Mouse (Mus musculus) limb, embryonic 12.5 days (tissue): Measurements from ENCODE around the gene Exosc6. TPM values are rescaled to one million over a fixed set of nuclear protein-coding genes. Genes with fewer than 3 reads are reported as not detected.

ENCODE experiments used
- ATAC-seq: fragments of 200-750 bp; cut with Nextera tagmentation; 2 replicates; pipeline ENCODE4 v1.8.0; 2017; ENCODE audit warnings: low read depth, moderate TSS enrichment; ENCODE audit not compliant: insufficient number of reproducible peaks, insufficient read depth, low FRiP score, low TSS enrichment
- H3K27ac ChIP-seq: fragments of 300-500 bp; sonication (generic); 2 replicates; pipeline ENCODE4 v1.5.1; 2016; ENCODE audit warnings: mild to moderate bottlenecking, moderate library complexity
- H3K27me3 ChIP-seq: fragments of 300-500 bp; sonication (generic); 2 replicates; pipeline ENCODE4 v1.6.1; 2016; ENCODE audit warnings: mild to moderate bottlenecking, moderate library complexity
- H3K36me3 ChIP-seq: fragments of 300-500 bp; sonication (generic); 2 replicates; pipeline ENCODE4 v1.6.1; 2016; ENCODE audit warnings: mild to moderate bottlenecking, moderate library complexity
- H3K4me1 ChIP-seq: fragments of 300-500 bp; sonication (generic); replicated peaks from 2 replicates; pipeline ENCODE4 v1.6.1; 2016
- H3K4me2 ChIP-seq: fragments of 300-500 bp; sonication (generic); 2 replicates; pipeline ENCODE4 v1.6.1; 2016; ENCODE audit warnings: mild to moderate bottlenecking, moderate library complexity
- H3K4me3 ChIP-seq: fragments of 300-500 bp; sonication (generic); replicated peaks from 2 replicates; pipeline ENCODE4 v1.5.1; 2016; ENCODE audit warnings: mild to moderate bottlenecking
- H3K9ac ChIP-seq: fragments of 300-500 bp; sonication (generic); replicated peaks from 2 replicates; pipeline ENCODE4 v1.6.1; 2016; ENCODE audit warnings: mild to moderate bottlenecking, moderate library complexity
- H3K9me3 ChIP-seq: fragments of 300-500 bp; sonication (generic); 2 replicates; pipeline ENCODE4 v1.6.1; 2016; ENCODE audit warnings: mild to moderate bottlenecking, moderate library complexity
- WGBS: fragments of 180-500 bp; shearing (Covaris S2); methylation state at CpG from one replicate; pipeline ENCODE4 v1.1.7; 2016; 5-methylcytosine and 5-hydroxymethylcytosine counted together
- polyA plus RNA-seq: library from polyadenylated mRNA; unstranded; fragments of >200 nt; fragmentation: Nextera tagmentation; extraction: Ambion mirVana; gene quantifications from 2 replicates; pipeline ENCODE4 v1.2.1, GENCODE M21; 2016

Exosc6 gene
- polyA plus RNA-seq, 1 experiment from 2014 or later: 24.2 TPM

DNA sequence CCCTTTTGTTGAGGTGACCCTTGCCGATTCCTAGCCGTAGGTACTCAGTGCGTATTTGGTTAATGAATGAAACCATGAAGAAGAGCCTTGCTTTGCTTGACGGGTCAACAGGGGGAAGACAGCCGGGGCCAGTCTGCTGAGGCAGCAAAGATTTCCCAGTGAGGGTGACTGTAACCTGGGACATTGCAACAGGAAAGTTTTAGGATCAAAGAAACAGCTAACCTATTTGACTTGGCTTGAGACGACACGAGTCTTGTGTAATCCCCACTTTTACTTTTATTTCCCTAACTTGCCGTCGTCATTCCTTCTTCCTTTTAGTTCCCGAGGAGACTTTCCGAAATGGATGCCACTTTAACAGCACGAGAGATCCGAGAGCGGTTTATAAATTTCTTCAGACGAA is 19.5 kb upstream of the Exosc6 start:
- no peak overlapping the region for H3K27ac ChIP-seq
- H3K9me3 ChIP-seq: no peaks in the 10 kb centered on the region
- no peak overlapping the region for H3K4me3 ChIP-seq
- no peak overlapping the region for H3K4me2 ChIP-seq
- ATAC-seq: no peak
- H3K4me1 ChIP-seq: peaks cover 18% of the 10 kb centered on the region
- H3K36me3 ChIP-seq: peaks cover 59% of the 10 kb centered on the region
- H3K9ac ChIP-seq: no peak overlapping the region
- H3K27me3 ChIP-seq: no peaks in the 10 kb centered on the region
- WGBS: 94% methylated on average over 15 of the region's 15 CpGs

GRCm38 (mm10) chr8:111042546-111042945 is 13.6 kb upstream of the Exosc6 start:
- ATAC-seq: no peak; the same call in 1 of the 2 replicates
- WGBS: 94% methylated on average over 19 of the region's 19 CpGs
- Histone ChIP-seq H3K4me1 (no peaks in the 10 kb centered on the region), H3K36me3 (peaks cover 99% of the 10 kb centered on the region), H3K9ac (no peak overlapping the region), H3K9me3 (no peaks in the 10 kb centered on the region), H3K4me3 (no peak overlapping the region), H3K27ac (no peak overlapping the region), H3K4me2 (no peak overlapping the region), H3K27me3 (no peaks in the 10 kb centered on the region)

DNA sequence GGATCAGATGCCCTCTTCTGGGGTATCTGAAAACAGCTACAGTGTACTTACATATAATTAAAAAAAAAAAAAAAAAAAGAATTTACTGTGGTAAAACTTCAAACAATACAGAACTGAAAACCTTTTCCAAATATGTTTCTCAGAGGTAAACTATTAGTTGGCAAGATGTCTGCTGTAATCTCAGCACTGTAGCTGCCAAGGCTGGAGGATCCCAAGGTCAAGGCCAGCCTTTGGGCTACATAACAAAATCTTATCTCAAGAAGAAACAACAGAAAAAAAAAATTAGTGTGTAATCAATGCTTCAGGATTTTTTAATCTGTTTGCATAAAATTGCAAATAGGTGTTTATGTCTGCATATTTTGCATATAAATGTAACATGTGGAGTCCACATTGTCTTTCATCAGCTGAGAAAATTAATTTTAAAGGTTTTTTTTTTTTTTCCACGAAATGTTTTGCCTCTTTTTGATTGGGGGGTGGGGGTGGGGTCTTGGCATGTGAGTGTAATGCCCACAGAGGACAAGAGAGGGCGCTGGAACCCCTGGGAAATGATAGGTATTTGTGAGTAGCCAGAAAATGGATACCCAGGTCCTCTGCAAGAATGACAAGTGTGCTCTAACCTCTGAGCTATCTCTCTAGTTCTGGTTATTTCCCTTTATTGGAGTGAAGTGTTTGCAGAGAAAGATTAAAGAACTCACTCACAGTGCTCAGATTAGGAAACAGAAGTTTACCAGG is 12.0 kb upstream of the Exosc6 start:
- no peak overlapping the region for H3K9ac ChIP-seq
- no peaks in the 10 kb centered on the region for H3K4me1 ChIP-seq
- no peak overlapping the region for H3K4me2 ChIP-seq
- peaks cover 99% of the 10 kb centered on the region for H3K36me3 ChIP-seq
- no peak overlapping the region for H3K27ac ChIP-seq
- 38% methylated on average over 2 of the region's 2 CpGs for WGBS
- ATAC-seq: no peak
- H3K27me3 ChIP-seq: no peaks in the 10 kb centered on the region
- no peak overlapping the region for H3K4me3 ChIP-seq
- no peaks in the 10 kb centered on the region for H3K9me3 ChIP-seq

- Histone ChIP-seq H3K9me3 (no peaks in the 10 kb centered on the region), H3K27me3 (no peaks in the 10 kb centered on the region), H3K4me3 (no peak overlapping the region), H3K9ac (no peak overlapping the region), H3K4me2 (no peak overlapping the region), H3K27ac (no peak overlapping the region), H3K36me3 (peaks cover 99% of the 10 kb centered on the region), H3K4me1 (no peaks in the 10 kb centered on the region)
- WGBS: 95% methylated on average over 2 of the region's 2 CpGs
- no peak for ATAC-seq
Measured at GRCm38 (mm10) chr8:111048694-111049093, 7.4 kb upstream of the Exosc6 start.

DNA sequence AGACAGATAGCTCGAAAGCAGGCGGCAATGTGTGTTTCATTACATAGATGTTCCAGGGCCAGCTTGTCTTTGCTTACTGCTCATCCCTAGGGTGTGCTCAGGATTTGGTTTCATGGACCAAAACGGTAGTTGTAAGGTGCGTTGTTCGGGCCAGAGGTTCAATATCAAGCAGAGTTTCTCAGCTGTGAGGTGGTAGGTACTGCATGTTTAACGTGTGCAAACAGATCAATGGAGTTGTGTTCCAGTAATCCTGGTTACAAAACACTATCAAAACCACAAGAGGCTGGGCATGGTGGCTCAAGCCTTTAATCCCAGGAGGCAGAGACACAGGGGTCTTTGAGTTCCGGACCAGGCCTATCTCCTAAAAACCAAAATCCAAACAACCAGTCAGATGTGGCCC is 7.0 kb upstream of the Exosc6 start:
- WGBS: 94% methylated on average over 7 of the region's 7 CpGs
- H3K36me3 ChIP-seq: peaks cover 99% of the 10 kb centered on the region
- H3K4me3 ChIP-seq: no peak overlapping the region

DNA sequence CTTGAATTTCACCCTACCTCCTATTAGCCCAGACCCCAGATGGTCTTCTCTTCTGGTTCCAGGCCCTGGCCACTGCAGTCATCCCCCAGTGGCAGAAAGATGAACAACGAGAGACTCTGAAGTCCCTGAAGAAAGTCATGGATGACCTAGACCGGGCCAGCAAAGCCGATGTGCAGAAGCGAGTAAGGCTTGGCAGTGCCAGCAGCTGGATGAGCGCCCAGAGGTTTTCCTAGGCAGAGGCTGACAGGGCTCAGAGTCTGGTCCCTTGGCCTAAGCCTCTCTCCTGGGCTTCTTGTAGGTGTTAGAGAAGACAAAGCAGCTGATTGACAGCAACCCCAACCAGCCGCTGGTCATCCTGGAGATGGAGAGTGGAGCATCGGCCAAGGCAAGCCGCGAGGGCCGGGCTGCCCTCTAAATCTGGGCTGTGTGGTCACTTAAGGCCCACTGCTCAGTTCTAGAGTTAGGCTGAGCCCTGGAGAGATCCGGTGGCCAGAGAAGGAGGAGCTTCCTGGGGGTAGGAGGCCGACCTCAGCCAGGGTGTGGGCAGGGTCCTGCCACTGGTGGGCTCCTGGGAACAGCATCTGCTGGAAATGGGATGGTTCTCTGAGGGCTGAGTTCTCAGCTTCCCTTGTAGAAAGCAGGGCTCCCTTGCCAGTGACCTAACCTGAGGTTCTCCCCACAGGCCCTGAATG is 2.2 kb upstream of the Exosc6 start:
- Histone ChIP-seq H3K27me3 (no peaks in the 10 kb centered on the region), H3K27ac (no peak overlapping the region), H3K4me1 (peaks cover 14% of the 10 kb centered on the region), H3K9ac (no peak overlapping the region), H3K4me2 (no peak overlapping the region), H3K36me3 (peaks cover 80% of the 10 kb centered on the region), H3K9me3 (no peaks in the 10 kb centered on the region), H3K4me3 (no peak overlapping the region)
- no peak for ATAC-seq
- 95% methylated on average over 12 of the region's 12 CpGs for WGBS

More for the DNA sequence above, 7.0 kb upstream of the Exosc6 start:
- Histone ChIP-seq H3K9ac (no peak overlapping the region), H3K27ac (no peak overlapping the region), H3K9me3 (no peaks in the 10 kb centered on the region), H3K27me3 (no peaks in the 10 kb centered on the region), H3K4me1 (no peaks in the 10 kb centered on the region), H3K4me2 (no peak overlapping the region)
- ATAC-seq: no peak

DNA sequence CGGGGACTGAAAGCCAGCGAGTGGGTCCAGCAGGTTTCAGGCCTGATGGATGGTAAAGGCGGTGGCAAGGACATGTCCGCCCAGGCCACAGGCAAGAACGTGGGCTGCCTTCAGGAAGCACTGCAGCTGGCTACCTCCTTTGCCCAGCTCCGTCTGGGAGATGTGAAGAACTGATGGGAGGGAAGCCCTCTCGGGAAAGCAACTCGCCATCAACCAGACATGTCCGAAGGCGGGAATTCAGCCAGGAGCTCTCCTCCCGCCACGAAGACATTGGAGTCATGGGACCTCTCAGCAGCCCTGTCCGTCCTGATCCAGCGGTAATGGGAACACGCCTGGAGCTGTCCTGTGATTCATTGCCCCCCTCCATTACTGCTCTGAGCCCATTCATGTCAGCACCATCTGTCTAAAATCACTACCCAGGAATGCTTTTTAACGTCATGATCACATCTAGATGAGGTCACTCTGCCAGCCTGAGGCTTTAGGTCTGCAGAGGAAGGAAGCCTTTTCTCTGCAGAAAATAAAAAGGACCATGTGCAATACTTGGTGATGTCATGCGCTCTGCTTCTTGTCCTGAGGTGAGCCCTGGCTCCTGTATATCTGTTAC is 1.0 kb upstream of the Exosc6 start:
- no peaks in the 10 kb centered on the region for H3K27me3 ChIP-seq
- H3K27ac ChIP-seq: no peak overlapping the region
- peaks cover 70% of the 10 kb centered on the region for H3K36me3 ChIP-seq
- 93% methylated on average over 17 of the region's 17 CpGs for WGBS
- no peaks in the 10 kb centered on the region for H3K9me3 ChIP-seq
- no peak overlapping the region for H3K4me2 ChIP-seq
- no peak for ATAC-seq
- peaks cover 14% of the 10 kb centered on the region for H3K4me1 ChIP-seq
- H3K9ac ChIP-seq: no peak overlapping the region
- H3K4me3 ChIP-seq: no peak overlapping the region

GRCm38 (mm10) chr8:111055661-111056060 is 478 bp upstream of the Exosc6 start:
- peaks cover under 1% of the 10 kb centered on the region; the same call in 1 of the 2 replicates for H3K27me3 ChIP-seq
- no peaks in the 10 kb centered on the region for H3K9me3 ChIP-seq
- 65% methylated on average over 2 of the region's 2 CpGs for WGBS
- peaks cover 14% of the 10 kb centered on the region for H3K4me1 ChIP-seq
- no peak overlapping the region for H3K27ac ChIP-seq
- 0 out of 2 replicates have a peak, but pooled peaks have one; percentile 2 for ATAC-seq
- no peak overlapping the region for H3K9ac ChIP-seq
- peaks cover 64% of the 10 kb centered on the region for H3K36me3 ChIP-seq
- H3K4me2 ChIP-seq: no peak overlapping the region
- peak overlapping the region; percentile 95; the same call in 1 of the 2 replicates for H3K4me3 ChIP-seq

DNA sequence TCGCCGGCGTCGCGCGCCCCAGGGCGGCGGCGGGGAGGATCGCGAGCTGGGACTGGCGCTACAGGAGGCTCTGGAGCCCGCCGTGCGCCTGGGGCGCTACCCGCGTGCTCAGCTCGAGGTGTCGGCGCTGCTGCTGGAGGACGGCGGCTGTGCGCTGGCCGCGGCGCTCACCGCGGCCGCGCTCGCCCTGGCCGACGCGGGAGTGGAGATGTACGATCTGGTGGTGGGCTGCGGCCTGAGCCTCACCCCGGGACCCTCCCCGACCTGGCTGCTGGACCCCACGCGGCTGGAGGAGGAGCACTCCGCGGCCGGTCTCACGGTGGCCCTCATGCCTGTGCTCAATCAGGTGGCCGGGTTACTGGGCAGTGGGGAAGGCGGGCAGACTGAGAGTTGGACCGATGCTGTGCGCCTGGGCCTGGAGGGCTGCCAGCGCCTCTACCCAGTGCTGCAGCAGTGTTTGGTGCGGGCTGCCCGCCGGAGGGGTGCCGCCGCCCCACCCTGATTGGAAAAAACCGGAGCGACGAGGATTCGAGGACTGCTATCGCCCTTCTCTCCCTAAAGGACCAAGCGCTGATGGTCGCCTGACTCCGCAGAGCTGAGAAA is 653 bp downstream of the Exosc6 start:
- WGBS: under 1% methylated on average over 63 of the region's 63 CpGs
- Histone ChIP-seq H3K4me1 (peaks cover 24% of the 10 kb centered on the region), H3K27me3 (peaks cover 5% of the 10 kb centered on the region; the same call in 1 of the 2 replicates), H3K4me2 (peak overlapping the region; percentile 99), H3K9me3 (no peaks in the 10 kb centered on the region), H3K36me3 (peaks cover 54% of the 10 kb centered on the region), H3K9ac (peak overlapping the region; percentile 94), H3K27ac (peak overlapping the region; percentile 88), H3K4me3 (peak overlapping the region; percentile 95)
- peak; percentile 16; the same call in 1 of the 2 replicates for ATAC-seq

GRCm38 (mm10) chr8:111058946-111059572 is 2.9 kb downstream of the Exosc6 start:
- H3K4me1 ChIP-seq: peaks cover 24% of the 10 kb centered on the region
- no peak overlapping the region for H3K9ac ChIP-seq
- 52% methylated on average over 2 of the region's 2 CpGs for WGBS
- peaks cover 5% of the 10 kb centered on the region; the same call in 1 of the 2 replicates for H3K27me3 ChIP-seq
- H3K36me3 ChIP-seq: peaks cover 31% of the 10 kb centered on the region
- no peak overlapping the region for H3K4me3 ChIP-seq
- ATAC-seq: no peak
- H3K9me3 ChIP-seq: no peaks in the 10 kb centered on the region
- no peak overlapping the region for H3K27ac ChIP-seq
- no peak overlapping the region for H3K4me2 ChIP-seq
